Mouse (Mus musculus): ENCODE data around the gene Plpp7.

- no peak for TF ChIP-seq CTCF (IDR thresholded peaks at IDR 0.05; ENCODE audit: low read depth)
- TF ChIP-seq EP300 (optimal IDR thresholded peaks at IDR 0.05): no peak
These were observed 61.3 kb downstream of the Plpp7 start for GRCm38 (mm10) chr2:32156645-32157044.

All from stomach, postnatal 0 days (tissue).